Mouse (Mus musculus) frontal cortex, adult 2 months (tissue): ENCODE measurements around the gene Lyzl4. TPM values are rescaled to one million over a fixed set of nuclear protein-coding genes. Genes with fewer than 3 reads are reported as not detected.

Source experiments
- DNase-seq, 2 experiments: peaks; one replicate each; pipeline ENCODE4 v3.0.0; 2022; ENCODE audit warnings: low spot score in 1 of 2; ENCODE audit errors: extremely low spot score in 1 of 2
- polyA plus RNA-seq: library from polyadenylated mRNA; depleted of rRNA; stranded (reverse); fragments of >200 nt; gene quantifications from 2 replicates; pipeline ENCODE4 v1.2.3, GENCODE M21; 2012; rRNA removed

The Lyzl4 gene
- polyA plus RNA-seq, result 0.54 and 1.3 TPM in 2 replicates

DNA sequence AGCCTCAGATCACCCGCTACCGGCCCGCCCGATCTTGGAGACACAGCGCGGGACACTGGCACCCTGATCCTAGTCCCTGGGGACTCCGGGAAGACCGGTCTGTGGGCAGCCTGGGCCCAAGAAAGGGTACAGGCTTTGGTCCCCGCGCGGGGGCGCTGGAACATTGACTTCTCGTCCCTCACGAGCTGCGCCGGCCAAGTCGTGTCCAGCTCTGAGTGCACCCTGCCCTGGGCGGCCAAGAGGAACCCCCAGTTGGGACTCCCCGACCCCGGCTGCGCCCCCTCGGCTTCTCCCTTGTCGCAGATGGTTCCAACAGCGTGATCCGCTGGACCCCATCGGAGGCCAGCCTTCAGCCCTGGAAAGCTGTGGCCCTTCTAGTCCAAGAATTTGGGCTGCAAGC, at the start of gene Lyzl4:
TSS of gene Lyzl4 (minus strand) at position 96 of the 400 bp plus-strand sequence.
- peak in 1 of 2 experiments; percentile 81 for DNase-seq

DNA sequence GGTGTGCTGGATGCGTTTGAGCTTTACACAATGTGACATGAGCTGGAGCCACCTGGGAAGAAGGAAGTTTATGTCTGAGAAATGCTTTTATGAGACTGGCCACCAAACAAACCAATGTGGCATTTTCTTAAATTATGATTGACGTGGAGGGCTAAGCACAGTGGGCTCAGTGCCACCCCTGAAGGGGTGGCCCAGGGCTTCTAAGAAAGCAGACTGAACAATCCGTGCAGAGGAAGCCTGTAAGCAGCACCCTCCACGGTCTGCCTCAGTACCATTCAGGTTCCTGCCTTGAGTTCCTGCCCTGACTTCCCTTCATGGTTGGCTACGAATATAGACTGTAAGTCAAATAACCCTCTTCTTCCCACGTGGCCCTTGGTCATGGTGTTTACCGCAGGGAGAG, 48.8 kb upstream of the Lyzl4 start:
- DNase-seq, result no peak

DNA sequence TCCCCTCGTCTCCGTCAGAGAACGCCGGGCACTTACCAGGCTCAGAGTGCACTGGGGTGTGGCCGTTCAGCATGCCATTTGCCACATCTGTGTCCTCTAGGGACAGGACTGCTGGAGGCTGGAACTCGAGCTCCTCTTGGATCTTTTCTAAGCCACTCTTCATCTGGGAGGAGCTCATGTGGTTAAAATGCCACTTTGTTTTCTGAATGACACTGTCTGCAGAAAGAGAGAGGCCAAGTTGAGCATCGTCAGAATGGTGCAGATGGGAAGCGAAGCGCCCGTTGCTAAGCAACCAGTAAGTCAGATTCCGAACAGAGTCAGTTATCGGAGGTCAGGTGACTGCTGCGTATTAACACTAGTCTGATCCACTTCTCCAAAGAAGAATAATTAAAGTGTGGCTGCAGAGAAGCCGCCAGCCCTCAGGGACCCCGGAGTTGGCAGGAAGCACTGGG, 48.3 kb upstream of the Lyzl4 start:
- peak; percentile 67 to 75 for DNase-seq

DNA sequence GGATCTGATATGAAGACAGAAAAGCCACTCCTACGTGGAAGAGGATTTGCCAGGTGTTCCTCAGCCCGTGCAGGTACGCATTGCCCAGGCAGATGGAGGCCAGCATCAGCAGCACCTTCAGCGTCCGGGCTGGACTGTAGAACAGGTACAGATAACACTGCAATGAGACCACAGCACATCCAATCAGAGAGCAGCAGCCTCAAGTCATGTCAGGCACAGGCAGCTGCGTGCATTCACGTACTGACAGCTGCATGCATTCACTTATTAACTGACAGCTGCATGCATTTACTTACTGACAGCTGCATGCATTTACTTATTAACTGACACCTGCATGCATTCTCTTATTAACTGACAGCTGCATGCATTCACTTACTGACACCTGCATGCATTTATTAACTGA, 42.8 kb upstream of the Lyzl4 start:
- no peak for DNase-seq

DNA sequence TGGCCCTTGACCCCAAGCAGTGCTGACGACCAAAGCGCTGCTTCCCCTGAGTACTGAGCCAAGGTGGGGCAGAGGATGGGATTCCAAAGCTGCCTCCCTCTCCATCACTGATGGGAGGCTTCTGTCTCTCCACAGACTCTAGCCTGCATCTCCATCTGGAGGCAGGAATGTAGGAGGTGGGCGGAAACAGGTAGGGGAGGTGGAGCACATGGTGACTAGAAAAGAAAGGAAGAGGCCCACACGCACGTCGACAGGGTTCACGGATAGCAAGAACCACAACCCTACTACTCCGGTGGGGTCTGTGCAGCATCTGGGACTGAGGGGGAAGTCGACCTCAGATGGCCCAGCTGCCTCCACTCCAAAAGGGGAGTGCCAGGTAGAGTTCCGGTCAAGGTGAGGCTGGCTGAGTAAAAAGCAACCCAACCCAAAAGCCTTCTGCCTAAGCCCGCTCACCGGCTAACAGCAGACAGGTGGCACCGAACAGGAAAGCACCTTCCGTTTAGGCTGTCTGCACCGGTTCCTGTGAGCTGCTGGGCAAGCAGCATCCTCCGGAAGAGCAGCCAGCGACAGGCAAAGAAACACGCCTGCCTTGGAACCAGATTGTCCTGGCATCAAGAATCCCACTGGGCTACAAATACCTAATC, 40.3 kb upstream of the Lyzl4 start:
- DNase-seq, result no peak

DNA sequence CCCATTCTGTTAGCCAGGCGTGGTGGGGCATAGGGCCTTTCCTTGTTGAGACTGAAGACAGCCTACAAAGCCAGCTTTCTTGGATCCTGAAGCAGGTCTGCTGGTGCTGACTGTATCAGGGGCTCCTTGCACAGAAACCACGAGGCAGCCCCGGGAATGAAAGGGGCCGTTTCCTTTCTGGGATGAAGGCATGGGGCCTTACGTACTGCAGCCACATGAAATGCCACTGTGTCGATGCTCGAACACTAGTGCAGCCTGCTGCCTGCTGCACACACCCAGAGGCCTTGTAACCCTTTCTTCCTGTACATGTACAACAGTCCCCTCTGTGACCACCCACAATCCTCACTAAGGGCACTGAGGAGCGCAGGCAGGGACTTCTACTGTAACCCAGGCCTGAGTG, 39.3 kb upstream of the Lyzl4 start:
- no peak for DNase-seq

DNA sequence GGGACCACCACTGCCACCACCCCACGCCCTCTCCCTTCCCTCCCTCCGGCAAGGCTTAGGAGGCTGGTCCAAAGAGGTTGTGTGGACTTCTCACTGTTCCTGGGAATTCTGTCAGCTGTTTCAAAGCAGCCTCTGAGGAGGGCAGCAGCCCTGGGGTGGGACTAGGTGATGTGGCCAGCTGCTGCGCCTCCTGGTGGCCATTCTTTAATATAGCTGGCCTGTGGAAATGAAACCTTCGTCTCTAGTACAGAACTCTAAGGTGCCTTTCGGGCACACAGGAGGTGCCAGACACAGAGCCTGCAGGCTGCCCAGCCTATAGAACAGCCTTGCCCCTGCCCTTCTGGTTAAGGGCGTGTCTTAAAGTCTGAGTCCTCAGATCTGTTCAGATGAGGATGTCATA, 37.7 kb upstream of the Lyzl4 start:
- peak in 1 of 2 experiments; percentile 54 for DNase-seq

DNA sequence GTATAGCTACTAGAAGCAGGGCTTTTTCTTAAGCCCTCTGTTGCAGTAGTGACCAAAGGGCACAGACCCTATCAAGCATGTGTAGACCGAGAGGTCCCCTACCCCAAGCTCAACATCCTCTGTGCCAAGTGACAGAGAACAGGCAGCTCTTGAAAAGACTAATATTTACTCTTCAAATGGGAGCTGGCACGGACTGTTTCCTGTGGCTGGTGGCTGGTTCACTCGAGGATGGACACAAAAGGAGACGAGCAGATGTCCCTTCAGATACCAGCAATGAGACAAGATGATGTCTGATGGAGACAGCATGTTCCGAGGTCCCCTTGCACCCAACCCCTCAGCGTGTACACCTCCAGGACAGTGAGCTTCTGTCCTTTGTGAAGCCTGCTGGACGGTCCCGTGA, 35.6 kb upstream of the Lyzl4 start:
- DNase-seq, result no peak

DNA sequence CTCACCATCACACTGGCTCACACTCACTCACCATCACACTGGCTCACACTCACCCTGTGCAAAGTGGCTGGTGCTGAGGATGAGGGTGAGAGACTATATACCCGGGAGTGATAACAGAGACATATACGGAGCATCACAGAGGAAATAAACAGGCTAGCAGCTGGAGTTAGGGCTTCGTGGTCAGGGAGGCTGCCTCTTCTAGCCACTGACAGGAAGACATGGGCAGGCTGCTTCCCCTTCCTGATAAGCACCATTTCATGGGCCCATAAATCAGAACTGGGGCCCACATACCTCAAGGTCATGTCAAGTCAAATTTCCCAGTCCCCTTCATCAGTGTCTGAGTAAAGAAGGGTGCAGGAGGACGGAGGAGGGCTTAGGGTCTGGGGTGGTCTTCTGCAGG, 35.2 kb upstream of the Lyzl4 start:
- no peak for DNase-seq

DNA sequence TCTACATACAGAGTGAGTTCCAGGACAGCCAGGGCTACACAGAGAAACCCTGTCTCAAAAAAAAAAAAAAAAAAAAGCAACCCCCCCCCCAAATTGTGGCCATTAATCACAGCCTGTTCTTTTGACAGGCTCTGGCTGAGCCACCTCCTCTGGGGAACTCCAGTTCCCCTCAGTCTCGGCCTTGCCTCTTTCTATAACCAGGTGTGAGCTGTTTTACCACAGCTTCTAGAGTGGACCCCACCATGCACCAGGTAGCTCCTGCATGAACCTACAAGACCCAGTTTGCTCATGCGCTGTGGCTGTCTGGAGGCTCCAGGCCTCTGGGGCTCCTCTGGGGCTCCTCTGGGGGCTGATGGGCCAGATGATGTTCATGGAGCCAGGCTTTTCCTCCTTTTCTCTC, 33.7 kb upstream of the Lyzl4 start:
- no peak for DNase-seq

DNA sequence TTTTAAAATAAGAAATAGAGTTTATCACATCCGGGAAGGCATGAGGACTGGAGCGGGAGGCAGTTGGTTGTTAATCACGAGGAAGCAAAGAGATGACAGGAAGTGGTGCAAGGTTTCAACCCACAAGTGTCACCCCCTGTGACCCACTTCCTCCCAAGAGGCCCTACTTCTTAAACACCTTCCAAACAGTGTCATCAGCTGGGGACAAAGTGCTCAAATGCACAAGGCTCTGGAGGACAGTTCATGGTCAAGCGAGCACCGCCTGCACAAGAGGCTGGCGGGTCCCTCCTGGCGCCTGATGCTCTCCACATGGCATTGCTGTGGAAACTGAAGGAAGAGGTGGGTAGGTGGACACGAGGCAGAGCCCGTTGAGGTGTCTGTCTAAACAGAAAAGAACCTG, 33.1 kb upstream of the Lyzl4 start:
- DNase-seq, result no peak

DNA sequence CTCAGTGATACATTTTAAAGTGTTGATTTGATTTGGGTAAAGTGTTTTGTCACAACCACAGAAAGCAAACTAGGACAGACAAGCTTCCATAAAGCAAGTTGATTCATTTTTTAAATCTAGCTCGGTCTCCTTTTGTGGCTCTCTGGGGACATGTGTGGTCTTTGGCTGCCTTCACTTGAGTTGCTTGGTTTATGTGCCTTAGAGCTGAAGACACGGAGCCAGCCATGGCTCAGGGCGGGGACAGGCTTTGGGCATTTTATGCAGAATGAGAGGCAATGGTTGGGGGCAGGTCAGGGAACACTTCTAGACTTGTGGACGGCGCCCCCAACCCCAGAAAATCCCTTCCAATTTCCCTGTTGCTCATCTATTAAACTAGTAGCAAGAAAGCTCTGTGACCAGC, 31.8 kb upstream of the Lyzl4 start:
- DNase-seq, result no peak

DNA sequence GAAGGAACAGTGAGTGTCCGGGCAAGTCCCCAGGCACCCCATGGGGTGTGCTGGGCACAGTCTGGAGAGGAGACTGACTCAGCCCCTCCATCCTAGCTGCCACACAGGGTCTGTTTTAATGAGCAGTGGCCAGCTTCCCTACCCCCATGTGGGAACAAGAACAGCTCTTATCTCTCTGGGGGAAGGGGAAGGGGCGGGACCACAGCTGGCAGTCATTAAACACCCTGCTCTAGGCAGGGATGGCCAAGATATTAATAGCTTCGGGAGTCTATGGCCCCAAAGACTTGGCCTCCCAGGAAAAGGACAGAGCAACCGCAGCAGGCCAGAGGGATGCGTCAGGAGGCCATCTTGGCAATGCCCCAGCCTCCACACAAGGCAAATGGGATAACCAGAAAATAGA, 30.4 kb upstream of the Lyzl4 start:
- no peak for DNase-seq

DNA sequence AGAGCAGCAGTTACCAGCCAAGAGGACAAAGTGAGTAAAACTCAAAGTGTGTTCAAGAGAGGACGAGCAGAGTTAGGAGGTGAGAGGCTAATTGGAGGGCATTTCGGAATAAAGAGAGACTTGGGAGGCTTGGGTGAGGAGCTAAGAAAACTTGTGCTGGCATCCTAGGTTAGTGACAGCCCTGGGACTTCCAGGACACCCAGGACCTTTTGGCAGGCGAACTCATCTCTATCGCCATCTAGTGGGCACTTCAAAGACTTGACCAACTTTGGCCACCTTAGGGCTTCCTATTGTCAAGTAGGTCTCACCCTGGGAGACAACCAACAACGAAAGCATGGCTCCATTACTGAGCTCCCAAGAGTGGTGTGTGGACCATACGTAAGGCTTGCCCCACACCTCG, 29.4 kb upstream of the Lyzl4 start:
- DNase-seq, result peak in 1 of 2 experiments; percentile 64

DNA sequence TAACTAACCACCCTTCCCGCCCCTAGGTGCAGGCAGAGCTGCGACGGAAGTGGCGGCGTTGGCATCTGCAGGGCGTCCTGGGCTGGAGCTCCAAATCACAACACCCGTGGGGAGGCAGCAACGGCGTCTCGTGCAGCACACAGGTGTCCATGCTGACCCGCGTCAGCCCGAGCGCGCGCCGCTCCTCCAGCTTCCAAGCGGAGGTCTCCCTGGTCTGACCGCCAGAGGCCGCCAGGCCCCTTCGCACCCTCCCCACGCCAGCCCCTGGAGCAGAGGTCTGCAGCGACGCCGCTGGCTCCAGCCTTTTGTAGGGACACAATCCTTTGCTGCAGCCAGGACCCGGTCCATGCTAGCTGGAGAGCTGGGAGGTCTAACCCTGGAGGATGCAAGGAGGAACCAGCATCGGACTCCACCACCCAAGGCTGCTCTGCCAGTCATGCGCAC, 27.5 kb upstream of the Lyzl4 start:
- peak in 1 of 2 experiments; percentile 33 for DNase-seq

DNA sequence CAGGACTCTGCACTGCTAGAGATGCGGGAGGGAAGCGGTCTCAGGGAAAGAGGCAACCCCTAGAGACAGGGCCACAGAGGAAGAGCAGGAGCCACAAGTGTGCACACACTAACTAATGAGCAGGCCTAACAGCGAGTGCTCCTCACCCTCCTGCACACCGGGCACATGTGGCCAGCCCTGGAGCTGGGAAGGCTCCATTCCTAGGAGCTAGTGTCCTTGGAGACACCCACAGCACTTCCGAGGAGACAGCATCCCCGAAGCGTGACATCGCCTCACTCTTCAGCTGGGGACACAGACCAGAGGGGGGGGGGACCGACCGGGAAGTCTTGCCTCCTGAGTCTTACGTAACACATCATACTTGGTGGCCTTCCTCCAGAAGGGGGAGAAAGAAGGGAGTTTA, 25.9 kb upstream of the Lyzl4 start:
- DNase-seq, result no peak

DNA sequence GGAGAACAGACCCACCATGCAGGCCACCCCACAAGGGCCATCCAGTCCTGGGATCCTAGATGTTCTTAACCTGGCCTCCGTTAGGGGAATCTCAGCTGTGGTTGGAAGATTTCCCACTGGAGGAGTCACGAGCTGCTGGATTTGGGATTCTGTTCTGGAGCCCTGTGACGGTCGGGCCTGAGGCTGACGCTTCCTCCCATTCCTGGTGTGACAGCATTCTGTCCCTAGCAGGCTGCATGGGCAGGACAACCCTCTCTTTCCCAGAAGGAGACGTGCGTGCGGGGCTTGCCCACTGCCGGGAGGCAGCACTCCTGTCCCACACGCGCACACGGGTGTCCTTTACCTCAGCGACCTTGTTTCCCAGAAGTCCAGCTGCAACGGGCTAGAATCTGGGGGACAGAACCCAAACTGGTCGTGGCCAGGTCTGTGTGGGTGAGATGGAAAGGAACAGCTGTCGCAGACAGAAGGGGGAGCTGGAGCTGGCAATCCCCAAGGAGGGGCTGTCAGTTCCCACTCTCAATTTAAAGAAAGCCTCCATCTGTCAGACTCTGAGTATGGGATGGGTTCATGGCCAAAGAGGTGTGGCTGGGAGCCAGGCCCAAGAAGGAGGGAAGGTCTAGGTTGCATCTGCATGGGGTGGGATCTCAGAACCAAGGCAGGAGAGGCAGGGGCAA, 25.2 kb upstream of the Lyzl4 start:
- peak; percentile 65 to 77 for DNase-seq

DNA sequence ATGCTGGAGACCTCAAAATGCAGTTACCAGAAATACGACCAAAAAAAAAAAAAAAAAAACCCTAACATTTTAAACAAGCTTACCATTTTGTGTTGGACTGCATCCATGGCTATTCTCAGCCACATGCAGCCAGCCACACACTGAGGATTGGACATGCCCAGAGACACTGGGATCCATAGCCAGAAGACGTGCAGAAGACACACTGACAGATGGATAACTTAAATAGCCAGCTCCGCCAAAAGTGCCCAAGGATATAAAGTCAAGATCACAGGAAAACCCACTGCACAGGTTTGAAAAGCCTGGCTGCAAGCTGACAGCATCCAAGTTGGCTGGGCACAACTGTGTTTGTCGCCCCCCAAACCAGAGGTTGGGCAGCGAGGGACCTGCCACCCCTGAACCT, 22.2 kb upstream of the Lyzl4 start:
- peak; percentile 61 to 63 for DNase-seq

DNA sequence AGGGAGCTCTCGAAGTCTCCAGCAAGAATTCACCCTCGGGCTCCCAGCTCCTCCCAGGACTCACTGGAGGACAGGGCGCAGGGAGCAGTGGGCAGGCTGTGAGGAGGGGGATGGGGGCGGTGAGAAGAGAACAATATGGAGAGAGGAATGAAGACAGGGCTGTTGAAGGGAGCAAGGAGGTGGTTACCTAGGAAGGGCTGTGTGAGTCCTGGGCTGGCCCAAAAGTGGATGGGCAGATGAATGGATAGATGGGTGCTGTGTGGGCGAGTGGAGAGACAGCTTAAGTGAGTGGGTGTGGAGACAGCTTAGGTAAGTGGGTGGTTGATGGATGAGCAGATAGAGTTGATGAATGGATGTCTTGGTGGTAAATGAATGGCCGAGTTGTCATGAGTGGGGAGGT, 21.6 kb upstream of the Lyzl4 start:
- DNase-seq, result peak in 1 of 2 experiments; percentile 62

DNA sequence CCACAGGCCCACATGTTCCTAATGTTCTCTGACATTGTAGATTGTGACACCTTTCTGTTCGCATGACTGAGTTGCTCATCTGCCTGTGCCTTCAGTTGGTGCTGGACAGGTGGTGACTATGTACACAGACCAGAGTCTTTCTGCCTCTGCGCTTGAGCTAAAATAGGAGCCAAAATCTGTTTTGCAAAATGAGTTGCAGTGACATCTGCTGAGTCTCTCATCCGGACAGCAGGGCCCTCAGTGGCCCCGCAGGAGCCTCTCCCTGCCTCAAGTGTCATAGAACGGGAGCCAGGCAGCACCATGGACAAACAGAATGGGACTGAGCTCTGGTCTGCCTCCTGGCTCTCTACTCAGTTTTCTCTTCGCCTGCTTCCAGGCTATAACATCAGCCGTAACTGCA, 17.9 kb upstream of the Lyzl4 start:
- no peak for DNase-seq

DNA sequence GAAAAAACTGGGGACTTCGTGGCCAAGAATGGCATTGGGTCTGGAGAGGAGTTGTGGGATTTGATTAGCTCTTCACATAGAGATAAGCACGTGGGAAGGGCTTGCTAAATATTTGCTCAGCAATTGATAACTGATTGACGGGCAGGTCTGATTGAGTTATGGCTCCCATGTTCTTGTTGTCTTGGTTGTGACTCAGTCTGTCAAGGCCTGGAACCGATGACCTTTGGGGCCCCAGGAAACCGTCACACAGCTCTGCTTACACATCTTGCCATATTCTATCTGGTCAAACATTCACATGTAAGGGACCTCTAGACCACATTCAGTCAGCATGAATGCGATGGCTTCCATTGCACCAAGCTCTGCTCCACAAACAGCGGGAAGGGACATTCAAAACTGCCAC, 16.4 kb upstream of the Lyzl4 start:
- DNase-seq, result no peak

DNA sequence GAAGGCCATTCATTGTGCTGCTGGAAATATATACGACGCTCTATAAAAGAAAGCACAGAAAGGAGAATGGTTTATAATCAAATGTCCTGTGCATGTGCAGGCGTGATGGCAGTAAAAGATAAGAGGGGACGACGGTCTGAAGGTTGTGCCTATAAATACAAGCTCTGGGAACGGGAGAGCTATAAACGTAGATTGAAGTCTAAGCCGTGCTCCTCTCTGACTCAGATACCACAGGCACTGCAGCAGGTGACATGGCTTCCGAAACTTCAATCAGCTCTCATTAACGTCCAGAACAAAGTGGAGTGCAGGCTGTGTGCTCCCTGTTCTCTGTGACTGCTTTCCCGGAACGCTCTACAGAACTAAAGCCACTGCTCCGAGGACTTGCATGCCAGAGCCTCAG, 15.2 kb upstream of the Lyzl4 start:
- no peak for DNase-seq
